Mouse (Mus musculus) brain, embryonic 14.5 days (tissue): Measurements from ENCODE around the gene Sorcs2.

ENCODE experiments used
- CTCF ChIP-seq: fragments of 200-500 bp; IDR thresholded peaks from 2 replicates; pipeline ENCODE4 v1.5.1; 2012; ENCODE audit warnings: inconsistent platforms, mild to moderate bottlenecking, moderate library complexity, borderline replicate concordance; ENCODE audit not compliant: insufficient read depth, insufficient read length; ENCODE audit errors: extremely low read depth
- POLR2A ChIP-seq: fragments of 200-500 bp; IDR thresholded peaks from 2 replicates; pipeline ENCODE4 v1.6.1; 2012; ENCODE audit warnings: mild to moderate bottlenecking, inconsistent platforms, borderline replicate concordance; ENCODE audit not compliant: poor library complexity, insufficient read depth, insufficient read length, severe bottlenecking; ENCODE audit errors: extremely low read depth

- TF ChIP-seq POLR2A (no peak), CTCF (no peak)
Observed at GRCm38 (mm10) chr5:36320667-36321066, 77.3 kb downstream of the Sorcs2 start.
